Mouse (Mus musculus): ENCODE measurements around the gene Nr4a1. TPM values are rescaled to one million over a fixed set of nuclear protein-coding genes. Genes with fewer than 3 reads are reported as not detected.

Gene Nr4a1
- polyA plus RNA-seq, 1 experiment from 2014 or later, result 4.0 TPM

GRCm38 (mm10) chr15:101278589-101278988 lies 24.5 kb downstream of the Nr4a1 start:
- ATAC-seq (ENCODE audit: insufficient number of reproducible peaks, low FRiP score, low TSS enrichment, low read depth), result no peak
- Histone ChIP-seq H3K4me2 (ENCODE audit: low read depth, severe bottlenecking) (no peak overlapping the region), H3K4me3 (ENCODE audit: low read depth, low read length) (no peak overlapping the region), H3K36me3 (ENCODE audit: control insufficient read depth, insufficient read depth, low read length) (no peaks in the 10 kb centered on the region), H3K9ac (ENCODE audit: low read length) (peak overlapping the region; percentile 8; the same call in 1 of the 2 replicates), H3K27me3 (ENCODE audit: control insufficient read depth, insufficient read depth, low read length) (no peaks in the 10 kb centered on the region), H3K27ac (replicated peaks; ENCODE audit: low read depth, low read length) (no peak overlapping the region), H3K4me1 (ENCODE audit: control insufficient read depth, insufficient read depth, low read length) (peaks cover 6% of the 10 kb centered on the region; the same call in 1 of the 2 replicates), H3K9me3 (ENCODE audit: control insufficient read depth, low read length) (no peaks in the 10 kb centered on the region)
- DNase-seq (ENCODE audit: low spot score), result no peak
- 39% methylated on average over 5 of the region's 5 CpGs for WGBS

- WGBS, result 62% methylated on average over 12 of the region's 12 CpGs
- no peak overlapping the region for H3K4me3 ChIP-seq (ENCODE audit: low read depth, low read length)
- no peaks in the 10 kb centered on the region for H3K9me3 ChIP-seq (ENCODE audit: control insufficient read depth, low read length)
- no peak overlapping the region for H3K4me2 ChIP-seq (ENCODE audit: low read depth, severe bottlenecking)
- H3K9ac ChIP-seq (ENCODE audit: low read length), result no peak overlapping the region
- DNase-seq (ENCODE audit: low spot score), result no peak
- H3K27me3 ChIP-seq (ENCODE audit: control insufficient read depth, insufficient read depth, low read length), result no peaks in the 10 kb centered on the region
- no peak overlapping the region for H3K27ac ChIP-seq (replicated peaks; ENCODE audit: low read depth, low read length)
- H3K36me3 ChIP-seq (ENCODE audit: control insufficient read depth, insufficient read depth, low read length), result no peaks in the 10 kb centered on the region
- H3K4me1 ChIP-seq (ENCODE audit: control insufficient read depth, insufficient read depth, low read length), result peaks cover 6% of the 10 kb centered on the region; the same call in 1 of the 2 replicates
- ATAC-seq (ENCODE audit: insufficient number of reproducible peaks, low FRiP score, low TSS enrichment, low read depth), result no peak
These were observed 25.4 kb downstream of the Nr4a1 start for GRCm38 (mm10) chr15:101279430-101279999.

- Histone ChIP-seq H3K4me2 (ENCODE audit: low read depth, severe bottlenecking) (no peak overlapping the region), H3K36me3 (ENCODE audit: control insufficient read depth, insufficient read depth, low read length) (peaks cover 2% of the 10 kb centered on the region; the same call in 1 of the 2 replicates), H3K27ac (replicated peaks; ENCODE audit: low read depth, low read length) (no peak overlapping the region), H3K4me3 (ENCODE audit: low read depth, low read length) (no peak overlapping the region), H3K4me1 (ENCODE audit: control insufficient read depth, insufficient read depth, low read length) (peaks cover 11% of the 10 kb centered on the region), H3K9ac (ENCODE audit: low read length) (no peak overlapping the region), H3K9me3 (ENCODE audit: control insufficient read depth, low read length) (no peaks in the 10 kb centered on the region), H3K27me3 (ENCODE audit: control insufficient read depth, insufficient read depth, low read length) (no peaks in the 10 kb centered on the region)
- DNase-seq (ENCODE audit: low spot score), result no peak
- 83% methylated on average over 5 of the region's 5 CpGs for WGBS
- no peak for ATAC-seq (ENCODE audit: insufficient number of reproducible peaks, low FRiP score, low TSS enrichment, low read depth)
These were observed 28.4 kb downstream of the Nr4a1 start for GRCm38 (mm10) chr15:101282471-101282870.

- DNase-seq (ENCODE audit: low spot score) (peak; percentile 66), ATAC-seq (ENCODE audit: insufficient number of reproducible peaks, low FRiP score, low TSS enrichment, low read depth) (no peak)
These were observed 29.3 kb downstream of the Nr4a1 start for GRCm38 (mm10) chr15:101283183-101283910.

GRCm38 (mm10) chr15:101283911-101284750 lies 30.1 kb downstream of the Nr4a1 start, which contains the start of gene Atg101:
TSS of gene Atg101 (plus strand) at chr15:101284272.
- ATAC-seq (ENCODE audit: insufficient number of reproducible peaks, low FRiP score, low TSS enrichment, low read depth) (peak; percentile 90), DNase-seq (ENCODE audit: low spot score) (peak; percentile 95)
- peak within 1 kb of the TSS; percentile 86 for H3K4me2 ChIP-seq (ENCODE audit: low read depth, severe bottlenecking)
- peaks cover 2% of the 10 kb centered on the region; the same call in 1 of the 2 replicates for H3K36me3 ChIP-seq (ENCODE audit: control insufficient read depth, insufficient read depth, low read length)
- H3K9me3 ChIP-seq (ENCODE audit: control insufficient read depth, low read length), result no peaks in the 10 kb centered on the region
- WGBS, result under 1% methylated on average over 61 of the region's 61 CpGs
- H3K9ac ChIP-seq (ENCODE audit: low read length), result peak within 1 kb of the TSS; percentile 71
- 0 out of 2 replicates have a peak within 1 kb of the TSS, but pooled peaks have one; percentile 9 for H3K27ac ChIP-seq (replicated peaks; ENCODE audit: low read depth, low read length)
- H3K4me3 ChIP-seq (ENCODE audit: low read depth, low read length), result peak within 1 kb of the TSS; percentile 71
- H3K27me3 ChIP-seq (ENCODE audit: control insufficient read depth, insufficient read depth, low read length), result no peaks in the 10 kb centered on the region
- peaks cover 5% of the 10 kb centered on the region for H3K4me1 ChIP-seq (ENCODE audit: control insufficient read depth, insufficient read depth, low read length)

More at GRCm38 (mm10) chr15:101283183-101283910, 29.3 kb downstream of the Nr4a1 start:
- Histone ChIP-seq H3K4me1 (ENCODE audit: control insufficient read depth, insufficient read depth, low read length) (peaks cover 10% of the 10 kb centered on the region), H3K27me3 (ENCODE audit: control insufficient read depth, insufficient read depth, low read length) (no peaks in the 10 kb centered on the region), H3K27ac (replicated peaks; ENCODE audit: low read depth, low read length) (no peak overlapping the region), H3K4me2 (ENCODE audit: low read depth, severe bottlenecking) (peak overlapping the region; percentile 86), H3K9ac (ENCODE audit: low read length) (peak overlapping the region; percentile 71), H3K36me3 (ENCODE audit: control insufficient read depth, insufficient read depth, low read length) (peaks cover 2% of the 10 kb centered on the region; the same call in 1 of the 2 replicates), H3K4me3 (ENCODE audit: low read depth, low read length) (peak overlapping the region; percentile 71), H3K9me3 (ENCODE audit: control insufficient read depth, low read length) (no peaks in the 10 kb centered on the region)
- 2% methylated on average over 26 of the region's 26 CpGs for WGBS

- DNase-seq (ENCODE audit: low spot score), result no peak
- no peak overlapping the region for H3K9ac ChIP-seq (ENCODE audit: low read length)
These were observed 32.2 kb downstream of the Nr4a1 start for GRCm38 (mm10) chr15:101286129-101286770.

GRCm38 (mm10) chr15:101287361-101287760 lies 33.3 kb downstream of the Nr4a1 start:
- H3K27ac ChIP-seq (replicated peaks; ENCODE audit: low read depth, low read length), result no peak overlapping the region
- DNase-seq (ENCODE audit: low spot score) (no peak), ATAC-seq (ENCODE audit: insufficient number of reproducible peaks, low FRiP score, low TSS enrichment, low read depth) (no peak)
- H3K9ac ChIP-seq (ENCODE audit: low read length), result no peak overlapping the region
- WGBS, result 91% methylated on average over 6 of the region's 6 CpGs
- no peaks in the 10 kb centered on the region for H3K27me3 ChIP-seq (ENCODE audit: control insufficient read depth, insufficient read depth, low read length)
- H3K36me3 ChIP-seq (ENCODE audit: control insufficient read depth, insufficient read depth, low read length), result peaks cover 12% of the 10 kb centered on the region
- H3K4me3 ChIP-seq (ENCODE audit: low read depth, low read length), result no peak overlapping the region
- no peak overlapping the region for H3K4me2 ChIP-seq (ENCODE audit: low read depth, severe bottlenecking)
- H3K9me3 ChIP-seq (ENCODE audit: control insufficient read depth, low read length), result no peaks in the 10 kb centered on the region
- peaks cover 5% of the 10 kb centered on the region for H3K4me1 ChIP-seq (ENCODE audit: control insufficient read depth, insufficient read depth, low read length)

More at GRCm38 (mm10) chr15:101286129-101286770, 32.2 kb downstream of the Nr4a1 start:
- no peaks in the 10 kb centered on the region for H3K9me3 ChIP-seq (ENCODE audit: control insufficient read depth, low read length)
- no peaks in the 10 kb centered on the region for H3K27me3 ChIP-seq (ENCODE audit: control insufficient read depth, insufficient read depth, low read length)
- no peak for ATAC-seq (ENCODE audit: insufficient number of reproducible peaks, low FRiP score, low TSS enrichment, low read depth)
- H3K4me1 ChIP-seq (ENCODE audit: control insufficient read depth, insufficient read depth, low read length), result peaks cover 5% of the 10 kb centered on the region
- no peak overlapping the region for H3K4me2 ChIP-seq (ENCODE audit: low read depth, severe bottlenecking)
- peaks cover 12% of the 10 kb centered on the region for H3K36me3 ChIP-seq (ENCODE audit: control insufficient read depth, insufficient read depth, low read length)
- WGBS, result 73% methylated on average over 9 of the region's 9 CpGs
- no peak overlapping the region for H3K4me3 ChIP-seq (ENCODE audit: low read depth, low read length)
- H3K27ac ChIP-seq (replicated peaks; ENCODE audit: low read depth, low read length), result no peak overlapping the region

All from limb, embryonic 11.5 days (tissue).